Mouse (Mus musculus) heart, postnatal 25 days (tissue): Measurements from ENCODE around the gene Hephl1. TPM values are rescaled to one million over a fixed set of nuclear protein-coding genes. Genes with fewer than 3 reads are reported as not detected.
A peak's percentile ranks its signal among the peaks of the same experiment; 100 is the strongest.

ENCODE experiments used
- DNase-seq: peaks from one replicate; pipeline ENCODE4 v3.0.0; 2022; ENCODE audit warnings: low spot score
- intact Hi-C: fragments of 180-260 bp; cut with DNase I; formaldehyde crosslinking; loops from one replicate; pipeline ENCODE4 v1.15.1; 2025
- total RNA-seq, 2 experiments: library from RNA; stranded (reverse); gene quantifications; 2 replicates each; pipeline ENCODE4 v1.2.3; 2021

Hephl1 gene
- total RNA-seq, 2 experiments from 2014 or later: 0.08 to 0.11 TPM

- intact Hi-C loops: no loop called here
- DNase-seq: no peak
Observed at GRCm38 (mm10) chr9:15064176-15064575, 47.7 kb downstream of the Hephl1 start.

GRCm38 (mm10) chr9:15060847-15061246 lies 51.1 kb downstream of the Hephl1 start:
- no peak for DNase-seq
- intact Hi-C loops: no loop called here

GRCm38 (mm10) chr9:15060026-15060425 lies 51.9 kb downstream of the Hephl1 start:
- DNase-seq: no peak
- intact Hi-C loops: no loop called here

- intact Hi-C loops: no loop called here
- DNase-seq: no peak
Observed at GRCm38 (mm10) chr9:15045740-15046139, 66.2 kb downstream of the Hephl1 start.

GRCm38 (mm10) chr9:15045084-15045669 lies 66.7 kb downstream of the Hephl1 start, which contains the start of gene Panx1:
Panx1 (minus strand) TSS chr9:15045478.
- peak; percentile 38 for DNase-seq
- intact Hi-C loops: no loop called here

- intact Hi-C loops: no loop called here
- DNase-seq: no peak
Observed at GRCm38 (mm10) chr9:15044391-15045083, 67.4 kb downstream of the Hephl1 start.

GRCm38 (mm10) chr9:15041556-15041955 lies 70.4 kb downstream of the Hephl1 start:
- intact Hi-C loops: no loop called here
- DNase-seq: no peak

- intact Hi-C loops: no loop called here
- no peak for DNase-seq
Observed at GRCm38 (mm10) chr9:15039848-15040247, 72.1 kb downstream of the Hephl1 start.

GRCm38 (mm10) chr9:15037704-15038103 lies 74.2 kb downstream of the Hephl1 start:
- intact Hi-C loops: no loop called here
- no peak for DNase-seq

- intact Hi-C loops: no loop called here
- no peak for DNase-seq
Observed at GRCm38 (mm10) chr9:15037237-15037636, 74.7 kb downstream of the Hephl1 start.

- DNase-seq: no peak
- intact Hi-C loops: no loop called here
Observed at GRCm38 (mm10) chr9:15036807-15037206, 75.1 kb downstream of the Hephl1 start.

GRCm38 (mm10) chr9:15036405-15036804 lies 75.5 kb downstream of the Hephl1 start:
- intact Hi-C loops: no loop called here

GRCm38 (mm10) chr9:15035979-15036378 lies 75.9 kb downstream of the Hephl1 start:
- intact Hi-C loops: no loop called here
- DNase-seq: no peak

More at GRCm38 (mm10) chr9:15036405-15036804, 75.5 kb downstream of the Hephl1 start:
- DNase-seq: no peak

- DNase-seq: peak; percentile 21
- intact Hi-C loops: loop anchor here (5.0 kb wide), 1 partner anchor 138 kb away; no protein-coding TSS in a partner anchor
Observed at GRCm38 (mm10) chr9:15034546-15035273, 77.2 kb downstream of the Hephl1 start.

- no peak for DNase-seq
- intact Hi-C loops: loop anchor here (5.0 kb wide), 1 partner anchor 139 kb away; no protein-coding TSS in a partner anchor
Observed at GRCm38 (mm10) chr9:15033568-15034160, 78.2 kb downstream of the Hephl1 start.

GRCm38 (mm10) chr9:15032797-15033196 lies 79.1 kb downstream of the Hephl1 start:
- no peak for DNase-seq
- intact Hi-C loops: loop anchor here (5.0 kb wide), 1 partner anchor 140 kb away; no protein-coding TSS in a partner anchor

GRCm38 (mm10) chr9:15030771-15031170 lies 81.1 kb downstream of the Hephl1 start:
- DNase-seq: peak; percentile 36
- intact Hi-C loops: loop anchor here (5.0 kb wide), 1 partner anchor 142 kb away; no protein-coding TSS in a partner anchor

- DNase-seq: no peak
- intact Hi-C loops: loop anchor here (2.0 kb wide), 1 partner anchor 184 kb away; no protein-coding TSS in a partner anchor
Observed at GRCm38 (mm10) chr9:15029025-15029727, 82.7 kb downstream of the Hephl1 start.

- intact Hi-C loops: loop anchor here (2.0 kb wide), 1 partner anchor 185 kb away; no protein-coding TSS in a partner anchor
- DNase-seq: no peak
Observed at GRCm38 (mm10) chr9:15027725-15028124, 84.2 kb downstream of the Hephl1 start.
